Mouse (Mus musculus): ENCODE results near the gene Pfn4. TPM values are rescaled to one million over a fixed set of nuclear protein-coding genes. Genes with fewer than 3 reads are reported as not detected.
A peak's percentile ranks its signal among the peaks of the same experiment; 100 is the strongest.

Gene Pfn4
- polyA plus RNA-seq, 1 experiment from 2014 or later: 1.7 TPM

GRCm38 (mm10) chr12:4811036-4811435 is 42.2 kb downstream of the Pfn4 start:
- Histone ChIP-seq H3K4me1 (replicated peaks) (no peaks in the 10 kb centered on the region), H3K9me3 (no peaks in the 10 kb centered on the region), H3K36me3 (no peaks in the 10 kb centered on the region), H3K27me3 (replicated peaks) (no peaks in the 10 kb centered on the region), H3K27ac (no peak overlapping the region), H3K4me3 (replicated peaks) (no peak overlapping the region), H3K4me2 (replicated peaks) (no peak overlapping the region), H3K9ac (no peak overlapping the region)
- no peak for ATAC-seq
- WGBS: 79% methylated on average over 4 of the region's 4 CpGs

- Histone ChIP-seq H3K27me3 (replicated peaks) (no peaks in the 10 kb centered on the region), H3K4me3 (replicated peaks) (no peak overlapping the region), H3K27ac (no peak overlapping the region), H3K36me3 (no peaks in the 10 kb centered on the region), H3K4me1 (replicated peaks) (0 out of 2 replicates have a peak, but pooled peaks cover 3% of the 10 kb centered on the region), H3K9ac (no peak overlapping the region), H3K9me3 (no peaks in the 10 kb centered on the region), H3K4me2 (replicated peaks) (no peak overlapping the region)
- 27% methylated on average over 3 of the region's 3 CpGs for WGBS
- ATAC-seq: 0 out of 2 replicates have a peak, but pooled peaks have one; percentile 31
Measured at GRCm38 (mm10) chr12:4811705-4812104, 42.9 kb downstream of the Pfn4 start.

GRCm38 (mm10) chr12:4813636-4814035 is 44.8 kb downstream of the Pfn4 start:
- no peak overlapping the region for H3K27ac ChIP-seq
- 0 out of 2 replicates have a peak, but pooled peaks cover 4% of the 10 kb centered on the region for H3K4me1 ChIP-seq (replicated peaks)
- H3K9me3 ChIP-seq: no peaks in the 10 kb centered on the region
- no peak overlapping the region for H3K9ac ChIP-seq
- no peak overlapping the region for H3K4me2 ChIP-seq (replicated peaks)
- H3K36me3 ChIP-seq: no peaks in the 10 kb centered on the region
- 77% methylated on average over 4 of the region's 4 CpGs for WGBS
- H3K4me3 ChIP-seq (replicated peaks): no peak overlapping the region
- H3K27me3 ChIP-seq (replicated peaks): no peaks in the 10 kb centered on the region
- ATAC-seq: no peak

GRCm38 (mm10) chr12:4816680-4817360 is 48.0 kb downstream of the Pfn4 start:
- Histone ChIP-seq H3K4me2 (replicated peaks) (peak overlapping the region; percentile 74), H3K9ac (peak overlapping the region; percentile 62), H3K4me1 (replicated peaks) (0 out of 2 replicates have a peak, but pooled peaks cover 4% of the 10 kb centered on the region), H3K9me3 (no peaks in the 10 kb centered on the region), H3K27ac (peak overlapping the region; percentile 95), H3K4me3 (replicated peaks) (peak overlapping the region; percentile 79), H3K27me3 (replicated peaks) (no peaks in the 10 kb centered on the region), H3K36me3 (peaks cover 2% of the 10 kb centered on the region; the same call in 1 of the 2 replicates)
- 7% methylated on average over 24 of the region's 24 CpGs for WGBS
- ATAC-seq: peak; percentile 5; the same call in 1 of the 2 replicates

GRCm38 (mm10) chr12:4817361-4818101 is 48.7 kb downstream of the Pfn4 start, which contains the start of gene Sf3b6:
Sf3b6 (plus strand) TSS chr12:4817544.
- peaks cover 2% of the 10 kb centered on the region; the same call in 1 of the 2 replicates for H3K36me3 ChIP-seq
- peak within 1 kb of the TSS; percentile 74 for H3K9ac ChIP-seq
- under 1% methylated on average over 49 of the region's 49 CpGs for WGBS
- H3K27ac ChIP-seq: peak within 1 kb of the TSS; percentile 95
- H3K4me3 ChIP-seq (replicated peaks): peak within 1 kb of the TSS; percentile 79
- H3K9me3 ChIP-seq: no peaks in the 10 kb centered on the region
- 0 out of 2 replicates have a peak, but pooled peaks cover 4% of the 10 kb centered on the region for H3K4me1 ChIP-seq (replicated peaks)
- peak; percentile 99 for ATAC-seq
- no peaks in the 10 kb centered on the region for H3K27me3 ChIP-seq (replicated peaks)
- H3K4me2 ChIP-seq (replicated peaks): peak within 1 kb of the TSS; percentile 77

- Histone ChIP-seq H3K4me2 (replicated peaks) (no peak overlapping the region), H3K4me1 (replicated peaks) (no peaks in the 10 kb centered on the region), H3K27me3 (replicated peaks) (no peaks in the 10 kb centered on the region), H3K4me3 (replicated peaks) (no peak overlapping the region), H3K27ac (no peak overlapping the region), H3K9ac (no peak overlapping the region), H3K36me3 (peaks cover 22% of the 10 kb centered on the region), H3K9me3 (no peaks in the 10 kb centered on the region)
- ATAC-seq: no peak
- 74% methylated on average over 3 of the region's 3 CpGs for WGBS
Measured at GRCm38 (mm10) chr12:4827256-4827655, 58.4 kb downstream of the Pfn4 start.

Other genes with a start within 250 kb of the Pfn4 start
- gene Itsn2, start 176.4 kb upstream of the Pfn4 start, polyA plus RNA-seq (2015; fragmentation: Nextera tagmentation; extraction: Ambion mirVana): 38.3 and 39.6 TPM in 2 replicates
- not detected in 2 replicates for gene Gm3625, start 176.1 kb upstream of the Pfn4 start, polyA plus RNA-seq (2015; fragmentation: Nextera tagmentation; extraction: Ambion mirVana)
- gene Fam228a, start 30.6 kb upstream of the Pfn4 start, polyA plus RNA-seq (2015; fragmentation: Nextera tagmentation; extraction: Ambion mirVana): 0.14 TPM in 2 replicates
- 1.2 and 1.8 TPM in 2 replicates for gene Fam228b, start 245 bp downstream of the Pfn4 start, polyA plus RNA-seq (2015; fragmentation: Nextera tagmentation; extraction: Ambion mirVana)
- 203 and 231 TPM in 2 replicates for gene Sf3b6, start 48.5 kb downstream of the Pfn4 start, polyA plus RNA-seq (2015; fragmentation: Nextera tagmentation; extraction: Ambion mirVana)
- 8.7 and 9.7 TPM in 2 replicates for gene Fkbp1b, start 72.6 kb downstream of the Pfn4 start, polyA plus RNA-seq (2015; fragmentation: Nextera tagmentation; extraction: Ambion mirVana)
- 15.3 and 15.7 TPM in 2 replicates for gene Wdcp, start 74.3 kb downstream of the Pfn4 start, polyA plus RNA-seq (2015; fragmentation: Nextera tagmentation; extraction: Ambion mirVana)
- gene Mfsd2b, start 105.3 kb downstream of the Pfn4 start, polyA plus RNA-seq (2015; fragmentation: Nextera tagmentation; extraction: Ambion mirVana): 1.1 and 1.4 TPM in 2 replicates
- gene Ubxn2a, start 138.7 kb downstream of the Pfn4 start, polyA plus RNA-seq (2015; fragmentation: Nextera tagmentation; extraction: Ambion mirVana): 33.8 and 35.3 TPM in 2 replicates
- gene Atad2b, start 148.3 kb downstream of the Pfn4 start, polyA plus RNA-seq (2015; fragmentation: Nextera tagmentation; extraction: Ambion mirVana): 7.7 and 9.4 TPM in 2 replicates

Data from intestine, embryonic 15.5 days (tissue).